In the genomic region with DNA sequence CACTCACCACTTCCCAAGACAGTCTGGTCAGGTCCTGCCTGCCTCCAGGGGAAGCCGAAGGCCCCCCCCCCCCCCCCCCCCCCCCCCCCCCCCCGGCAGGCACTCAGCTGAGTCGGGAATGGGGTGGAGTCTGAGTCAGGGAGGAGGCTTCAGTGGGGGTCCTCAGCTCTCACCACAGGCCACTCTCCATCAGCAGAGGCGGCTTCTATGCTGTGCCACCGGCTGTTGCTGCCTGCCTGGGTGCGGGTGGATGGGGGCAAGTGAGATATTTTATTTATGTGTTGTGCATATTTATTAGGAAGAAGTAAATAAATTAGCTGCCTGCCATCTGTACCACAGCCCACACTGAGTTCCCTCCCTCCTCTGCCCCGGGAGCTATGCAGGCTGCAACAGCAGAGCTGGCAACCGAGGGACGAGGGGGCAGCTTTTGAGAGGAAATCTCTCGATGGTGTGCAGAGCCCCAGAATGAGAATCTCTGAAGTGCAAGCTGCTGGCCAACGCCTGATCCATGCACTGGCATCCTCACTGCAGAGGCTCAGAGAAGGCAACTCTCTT, we compare ENCODE assay signal across 13 mouse cellular contexts. TPM values are rescaled to one million over a fixed set of nuclear protein-coding genes. Genes with fewer than 3 reads are reported as not detected.
DNase-seq lines count a peak whose midpoint lies in the region; ATAC-seq lines count a peak whose summit lies in the region.
"Had no signal": no experiment of that assay in that cellular context is flagged by ENCODE, and none has a peak within 500 bp of the region (broad histone marks: within the 10 kb centered on the region; RNA-seq: fewer than 3 reads in every experiment).

A gene (minus strand): TSS at position 235 of the 555 bp plus-strand sequence.

- H3K27me3 ChIP-seq in heart, embryonic 10.5 days (ENCODE audit: insufficient read depth, poor library complexity, severe bottlenecking): peaks cover 8% of the 10 kb centered on the region
- H3K27me3 ChIP-seq in hindbrain, embryonic 14.5 days (ENCODE audit: control insufficient read depth, insufficient read depth, low read length): no peaks in the 10 kb centered on the region

- 50% methylated on average over 7 of the region's 11 CpGs for WGBS in heart, embryonic 10.5 days
- WGBS in hindbrain, embryonic 14.5 days: 39% methylated on average over 8 of the region's 11 CpGs

- ATAC-seq in hindbrain, embryonic 14.5 days (ENCODE audit: low FRiP score): 0 out of 2 replicates have a peak, but pooled peaks have one; percentile 19

- no peak within 1 kb of the TSS for H3K27ac ChIP-seq in heart, embryonic 10.5 days
- H3K27ac ChIP-seq in hindbrain, embryonic 14.5 days: no peak within 1 kb of the TSS
- H3K27ac ChIP-seq: embryonic facial prominence, embryonic 13.5 days; liver, embryonic 13.5 days had no signal

- H3K36me3 ChIP-seq in heart, embryonic 10.5 days: no peaks in the 10 kb centered on the region
- no peaks in the 10 kb centered on the region for H3K36me3 ChIP-seq in hindbrain, embryonic 14.5 days (replicated peaks; ENCODE audit: control insufficient read depth, insufficient read depth)
- H3K36me3 ChIP-seq: embryonic facial prominence, embryonic 13.5 days; liver, embryonic 13.5 days had no signal

- no peak within 1 kb of the TSS for H3K4me3 ChIP-seq in heart, embryonic 10.5 days
- H3K4me3 ChIP-seq in hindbrain, embryonic 14.5 days (replicated peaks; ENCODE audit: low read length): no peak within 1 kb of the TSS
- H3K4me3 ChIP-seq: embryonic facial prominence, embryonic 13.5 days; liver, embryonic 13.5 days had no signal

- no peaks in the 10 kb centered on the region for H3K9me3 ChIP-seq in heart, embryonic 10.5 days
- H3K9me3 ChIP-seq in hindbrain, embryonic 14.5 days (ENCODE audit: control insufficient read depth, low read length): no peaks in the 10 kb centered on the region
- H3K9me3 ChIP-seq: embryonic facial prominence, embryonic 13.5 days; liver, embryonic 13.5 days had no signal

- intact Hi-C loops in heart, postnatal 10 days (cut with DNase I): no loop called here
- intact Hi-C loops in left cerebral cortex, postnatal 14 days (cut with DNase I): no loop called here

- H3K9ac ChIP-seq in hindbrain, embryonic 14.5 days: no peak within 1 kb of the TSS
- H3K9ac ChIP-seq: embryonic facial prominence, embryonic 13.5 days; liver, embryonic 13.5 days had no signal

- no peak for DNase-seq in heart, postnatal 10 days
- DNase-seq in heart, embryonic 10.5 days (ENCODE audit: low spot score): no peak
- DNase-seq in CD4-positive helper T cell, adult 2 months (ENCODE audit: low read depth, low spot score): peak; percentile 7
- DNase-seq in hindbrain, embryonic 14.5 days (ENCODE audit: low spot score): no peak
- peak in 1 of 2 experiments; percentile 33 for DNase-seq in left cerebral cortex, postnatal 14 days (ENCODE audit: low spot score in 2 of 2)
- no peak for DNase-seq in kidney, postnatal 14 days
- DNase-seq in cerebellum, adult 18-20 months: no peak
- no peak for DNase-seq in adrenal gland, postnatal 25 days
- DNase-seq: gastrocnemius, postnatal 10 days; kidney, postnatal 36 days; liver, embryonic 13.5 days had no signal

- H3K4me2 ChIP-seq in hindbrain, embryonic 14.5 days (replicated peaks): no peak within 1 kb of the TSS
- H3K4me2 ChIP-seq: embryonic facial prominence, embryonic 13.5 days; liver, embryonic 13.5 days had no signal

- H3K4me1 ChIP-seq in heart, embryonic 10.5 days: peaks cover 17% of the 10 kb centered on the region; the same call in 1 of the 2 replicates
- 0 out of 2 replicates have a peak, but pooled peaks cover 9% of the 10 kb centered on the region for H3K4me1 ChIP-seq in hindbrain, embryonic 14.5 days (replicated peaks; ENCODE audit: control insufficient read depth, insufficient read depth, low read length)
- H3K4me1 ChIP-seq: embryonic facial prominence, embryonic 13.5 days; liver, embryonic 13.5 days had no signal

RNA-seq across cellular contexts. Expression of the gene that starts here (rescaled TPM):
- total RNA-seq in heart, postnatal 10 days (2021): 10 to 100 TPM; 10.2 to 21.4 TPM
- polyA plus RNA-seq in heart, embryonic 10.5 days (2016; fragmentation: Nextera tagmentation; extraction: Ambion mirVana): 5.6 and 9.4 TPM in 2 replicates
- 8.3 and 8.6 TPM in 2 replicates for polyA plus RNA-seq in hindbrain, embryonic 14.5 days (2014; fragmentation: Nextera tagmentation; extraction: Ambion mirVana)
- 10 to 100 TPM; 14.1 to 14.9 TPM for total RNA-seq in left cerebral cortex, postnatal 14 days (2021)
- 1.4 and 1.9 TPM in 2 replicates for total RNA-seq in adrenal gland, postnatal 25 days (2021)
- total RNA-seq: megakaryocyte progenitor cell, adult 5-6 weeks had no signal
